Mouse (Mus musculus): ENCODE results near the gene H13. TPM values are rescaled to one million over a fixed set of nuclear protein-coding genes. Genes with fewer than 3 reads are reported as not detected.

H13 gene
- polyA plus RNA-seq, 1 experiment: 72.1 TPM

- no peak for TF ChIP-seq GATA1 (IDR thresholded peaks at IDR 0.05; ENCODE audit: low read length)
Observed at GRCm38 (mm10) chr2:152639406-152640113, 29.7 kb upstream of the H13 start.

- no peak for TF ChIP-seq GATA1 (IDR thresholded peaks at IDR 0.05; ENCODE audit: low read length)
Observed at GRCm38 (mm10) chr2:152652901-152653620, 16.2 kb upstream of the H13 start.

GRCm38 (mm10) chr2:152653874-152654715, 15.2 kb upstream of the H13 start:
- TF ChIP-seq GATA1 (IDR thresholded peaks at IDR 0.05; ENCODE audit: low read length): no peak

GRCm38 (mm10) chr2:152657398-152657797, 11.9 kb upstream of the H13 start:
- TF ChIP-seq GATA1 (IDR thresholded peaks at IDR 0.05; ENCODE audit: low read length): no peak

GRCm38 (mm10) chr2:152661163-152661562, 8.1 kb upstream of the H13 start:
- TF ChIP-seq GATA1 (IDR thresholded peaks at IDR 0.05; ENCODE audit: low read length): no peak

- TF ChIP-seq GATA1 (IDR thresholded peaks at IDR 0.05; ENCODE audit: low read length): no peak
Observed at GRCm38 (mm10) chr2:152669639-152670484, 601 bp downstream of the H13 start.

- no peak for TF ChIP-seq GATA1 (IDR thresholded peaks at IDR 0.05; ENCODE audit: low read length)
Observed at GRCm38 (mm10) chr2:152670983-152671641, 1.9 kb downstream of the H13 start.

- no peak for TF ChIP-seq GATA1 (IDR thresholded peaks at IDR 0.05; ENCODE audit: low read length)
Observed at GRCm38 (mm10) chr2:152671642-152671999, 2.4 kb downstream of the H13 start.

GRCm38 (mm10) chr2:152672166-152672565, 2.9 kb downstream of the H13 start:
- TF ChIP-seq GATA1 (IDR thresholded peaks at IDR 0.05; ENCODE audit: low read length): no peak

GRCm38 (mm10) chr2:152674148-152674547, 4.9 kb downstream of the H13 start:
- no peak for TF ChIP-seq GATA1 (IDR thresholded peaks at IDR 0.05; ENCODE audit: low read length)

GRCm38 (mm10) chr2:152675252-152675791, 6.1 kb downstream of the H13 start:
- TF ChIP-seq GATA1 (IDR thresholded peaks at IDR 0.05; ENCODE audit: low read length): no peak

GRCm38 (mm10) chr2:152678302-152678701, 9.0 kb downstream of the H13 start:
- TF ChIP-seq GATA1 (IDR thresholded peaks at IDR 0.05; ENCODE audit: low read length): no peak

GRCm38 (mm10) chr2:152678925-152679324, 9.7 kb downstream of the H13 start:
- no peak for TF ChIP-seq GATA1 (IDR thresholded peaks at IDR 0.05; ENCODE audit: low read length)

- no peak for TF ChIP-seq GATA1 (IDR thresholded peaks at IDR 0.05; ENCODE audit: low read length)
Observed at GRCm38 (mm10) chr2:152679701-152680355, 10.6 kb downstream of the H13 start.
